Mouse (Mus musculus) urinary bladder, postnatal 10 days (tissue): Measurements from ENCODE around the gene Uqcrc2.

Experiments
- DNase-seq: peaks from one replicate; pipeline ENCODE4 v3.0.0; 2022; ENCODE audit warnings: low spot score

Uqcrc2 gene

GRCm38 (mm10) chr7:120634711-120635361 is at the start of gene Uqcrc2:
Gene Uqcrc2, plus strand, starts transcription at chr7:120635176.
- peak; percentile 52 for DNase-seq

DNA sequence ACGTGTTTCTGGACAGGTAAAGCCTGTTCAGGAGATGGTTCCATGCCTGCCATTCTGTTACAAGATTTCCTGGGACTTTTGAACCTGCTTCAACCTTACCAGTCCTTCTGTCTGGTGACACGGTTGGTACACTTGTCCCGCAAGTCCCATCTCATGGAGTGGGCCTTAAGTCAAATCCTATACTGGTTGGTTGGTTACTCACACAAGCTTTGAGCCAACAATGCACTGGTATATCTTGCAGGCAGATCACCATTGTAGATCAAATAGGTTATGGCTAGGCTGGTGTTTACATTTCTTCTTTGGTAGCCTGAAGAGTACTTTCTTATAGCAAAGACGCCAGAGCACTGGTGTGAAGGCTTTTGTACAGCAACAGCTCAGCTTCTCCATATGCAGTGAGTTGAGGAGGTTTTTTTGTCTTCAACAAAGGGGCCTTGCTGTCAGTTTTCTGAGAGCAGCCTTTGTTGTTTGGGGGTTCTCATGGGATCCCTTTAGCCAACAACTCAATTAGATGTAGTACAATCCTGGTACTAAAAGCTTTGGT is 37.7 kb upstream of the Uqcrc2 start:
- no peak for DNase-seq

GRCm38 (mm10) chr7:120597744-120598243 is 37.2 kb upstream of the Uqcrc2 start:
- DNase-seq, result no peak

DNA sequence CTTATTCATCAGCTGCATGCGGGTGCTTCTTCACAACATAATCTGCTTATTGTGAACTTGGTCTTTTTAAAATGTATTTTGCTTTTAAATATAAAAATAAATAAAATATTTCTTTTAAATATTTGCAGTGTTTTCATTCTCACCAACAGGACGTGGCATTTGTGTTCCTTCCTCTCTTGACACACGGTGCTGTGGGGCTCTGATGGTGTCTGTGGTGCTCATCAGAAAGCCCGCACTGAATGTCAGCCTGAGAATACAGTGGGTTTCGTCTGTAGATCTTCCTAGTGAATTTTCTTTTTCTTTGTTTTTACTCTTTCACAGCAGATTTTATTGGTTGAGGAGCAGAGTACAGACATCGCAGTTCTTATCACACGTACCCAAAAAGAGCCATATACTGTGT is 36.6 kb upstream of the Uqcrc2 start:
- DNase-seq, result no peak

GRCm38 (mm10) chr7:120620075-120620771 is 14.8 kb upstream of the Uqcrc2 start:
- no peak for DNase-seq

GRCm38 (mm10) chr7:120620841-120621240 is 14.1 kb upstream of the Uqcrc2 start:
- no peak for DNase-seq

- DNase-seq, result no peak
Observed at GRCm38 (mm10) chr7:120632518-120632917, 2.5 kb upstream of the Uqcrc2 start.

DNA sequence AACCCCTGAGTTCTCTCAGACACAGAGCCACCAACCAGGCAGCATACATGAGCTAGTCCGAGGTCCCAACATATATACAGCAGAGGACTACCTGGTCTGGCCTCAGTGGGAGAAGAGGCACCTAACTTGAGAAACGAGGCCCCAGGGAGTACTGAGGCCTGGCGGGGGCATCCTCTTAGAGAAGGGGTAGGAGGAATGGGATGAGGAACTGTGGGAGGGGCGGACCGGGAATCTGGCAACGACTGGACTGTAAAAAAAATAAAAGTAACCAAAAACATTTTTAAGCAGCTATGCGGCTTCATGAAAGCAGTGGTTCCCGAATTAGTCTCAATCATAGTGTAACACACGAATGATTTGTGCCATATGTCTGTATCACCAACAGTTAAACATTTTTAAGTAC is 675 bp upstream of the Uqcrc2 start:
- DNase-seq, result no peak

GRCm38 (mm10) chr7:120635362-120635781 is 396 bp downstream of the Uqcrc2 start:
- DNase-seq, result no peak

GRCm38 (mm10) chr7:120635821-120636220 is 845 bp downstream of the Uqcrc2 start:
- no peak for DNase-seq

- no peak for DNase-seq
Observed at GRCm38 (mm10) chr7:120643217-120643616, 8.2 kb downstream of the Uqcrc2 start.

- DNase-seq, result no peak
Observed at GRCm38 (mm10) chr7:120647849-120648248, 12.9 kb downstream of the Uqcrc2 start.

DNA sequence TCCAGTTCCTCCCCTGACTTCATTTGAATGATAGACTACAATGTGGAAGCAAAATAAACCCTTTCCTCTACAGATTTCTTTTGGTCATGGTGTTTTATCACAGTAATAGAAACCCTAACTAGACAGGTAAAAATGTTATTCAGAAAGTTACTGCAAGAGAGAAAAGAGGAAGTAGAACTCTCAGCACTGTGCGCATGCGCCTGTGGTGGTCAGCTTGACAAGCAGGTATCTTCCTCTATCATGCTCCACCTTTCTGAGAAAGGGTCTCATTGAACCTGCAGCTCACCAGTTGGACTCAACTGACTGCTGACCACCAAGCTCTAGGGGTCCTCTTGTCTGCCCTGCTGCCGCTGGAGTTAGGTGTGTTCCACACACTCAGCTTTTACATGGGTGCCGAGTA is 27.1 kb downstream of the Uqcrc2 start:
- DNase-seq, result no peak

DNA sequence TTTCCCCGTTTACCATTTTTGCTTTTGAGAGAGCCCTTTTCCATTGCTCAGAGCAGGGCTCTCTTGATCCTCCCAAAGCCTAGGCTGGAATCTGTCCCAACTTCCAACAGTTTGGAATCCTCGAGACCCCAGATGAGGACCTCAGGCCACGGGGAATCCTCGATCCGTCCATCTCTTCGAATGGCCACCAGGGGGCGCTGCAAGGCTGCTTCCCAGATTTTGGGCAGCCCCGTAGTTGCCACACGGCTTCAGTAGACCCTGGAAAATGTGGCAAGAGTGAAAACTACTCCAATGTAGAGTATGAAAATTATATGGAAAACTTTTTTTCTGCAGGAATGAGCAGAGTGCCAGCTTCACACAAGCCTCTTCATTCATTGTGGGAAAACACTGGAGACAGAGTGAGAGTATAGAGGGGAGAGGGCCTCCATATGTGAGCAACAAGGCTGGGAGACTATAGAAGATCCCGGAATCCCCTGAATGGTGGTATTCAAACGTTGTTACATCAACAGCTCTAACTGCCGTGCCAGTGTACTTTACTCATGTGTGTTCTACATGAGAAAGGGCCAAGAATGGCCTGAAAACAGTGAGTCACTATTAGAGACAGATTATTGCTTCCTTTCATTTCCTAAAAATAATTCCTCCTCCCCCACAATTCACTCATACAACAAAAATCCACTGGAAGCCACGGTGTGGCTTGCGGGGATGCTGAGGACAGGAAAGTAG is 35.3 kb downstream of the Uqcrc2 start, which contains the start of gene Pdzd9:
Gene Pdzd9 (minus strand): TSS at position 191 of the 723 bp plus-strand sequence.
- DNase-seq, result no peak

DNA sequence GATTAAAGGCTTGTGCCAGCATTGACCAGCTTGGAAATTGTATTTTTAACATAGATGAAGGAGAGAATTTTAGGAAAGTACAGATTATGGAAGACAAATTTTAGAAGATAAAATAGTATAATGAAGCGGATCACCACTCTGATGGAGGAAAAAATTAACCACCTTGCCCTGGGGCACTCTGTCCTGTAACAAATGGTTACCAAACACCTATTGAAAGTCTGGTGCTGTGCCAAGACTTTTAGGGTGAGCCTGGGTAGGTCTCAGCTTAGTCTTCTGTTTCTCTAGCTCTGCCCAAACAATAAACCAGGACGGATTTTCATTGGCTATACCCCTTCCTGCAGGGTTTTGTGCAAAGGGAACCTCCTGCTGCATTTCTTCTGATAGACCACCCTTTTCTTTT is 36.3 kb downstream of the Uqcrc2 start:
- DNase-seq, result no peak

DNA sequence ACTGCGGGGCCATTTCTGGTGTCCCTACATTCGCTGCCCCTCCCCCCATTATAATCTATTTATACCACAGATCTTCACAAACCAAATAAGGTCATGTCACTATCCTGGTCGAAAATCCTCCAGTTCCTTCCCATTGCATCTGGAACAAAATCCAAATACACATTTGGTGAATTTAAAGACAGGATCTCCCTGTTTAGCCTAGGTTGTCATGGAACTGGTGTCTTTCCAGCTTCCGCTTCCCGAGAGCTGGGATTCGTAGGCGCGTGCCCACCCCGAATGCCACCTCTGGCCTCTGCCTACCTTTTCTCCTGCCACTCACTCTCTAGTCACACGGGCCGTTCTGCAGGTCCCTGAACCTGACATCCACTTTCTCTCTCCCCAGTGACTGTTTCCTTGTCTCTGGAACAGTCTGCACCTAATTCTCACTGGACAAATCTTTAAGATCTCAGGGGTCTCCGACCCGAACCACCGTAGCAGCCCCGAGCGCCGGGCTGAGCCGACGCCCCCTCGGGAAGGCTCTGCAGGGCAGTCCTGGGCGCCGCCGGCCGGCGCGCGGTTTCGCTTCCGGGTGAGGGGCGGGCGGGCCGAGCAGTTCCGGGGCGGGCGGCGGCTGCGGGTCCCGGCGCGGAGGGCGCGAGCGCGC is 42.1 kb downstream of the Uqcrc2 start, which contains the start of gene Mosmo:
Gene Mosmo (plus strand): TSS at position 618 of the 643 bp plus-strand sequence.
- DNase-seq, result no peak

GRCm38 (mm10) chr7:120677764-120678531 is 43.0 kb downstream of the Uqcrc2 start:
- no peak for DNase-seq

DNA sequence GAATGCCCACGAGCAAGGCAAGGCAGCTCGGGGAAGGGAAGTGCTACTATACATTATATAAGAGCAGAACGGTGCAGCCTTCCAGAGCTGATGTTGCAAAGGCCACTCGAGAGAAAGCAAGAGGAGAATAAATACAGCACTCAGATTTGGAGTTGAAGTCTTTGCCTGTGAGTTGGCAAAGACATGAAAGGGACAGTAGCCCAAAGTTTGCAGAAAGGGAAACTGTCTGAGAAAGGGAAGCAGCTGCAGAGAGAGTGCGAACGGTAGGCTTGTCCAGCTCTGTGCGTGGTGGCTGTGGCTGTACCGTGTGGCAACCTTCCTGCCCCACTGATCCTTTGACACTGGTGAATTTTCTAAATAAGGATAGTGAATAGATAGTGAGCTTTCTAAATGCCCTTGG is 44.0 kb downstream of the Uqcrc2 start:
- DNase-seq, result no peak

GRCm38 (mm10) chr7:120682002-120682401 is 47.0 kb downstream of the Uqcrc2 start:
- no peak for DNase-seq

GRCm38 (mm10) chr7:120684731-120685161 is 49.8 kb downstream of the Uqcrc2 start:
- no peak for DNase-seq

DNA sequence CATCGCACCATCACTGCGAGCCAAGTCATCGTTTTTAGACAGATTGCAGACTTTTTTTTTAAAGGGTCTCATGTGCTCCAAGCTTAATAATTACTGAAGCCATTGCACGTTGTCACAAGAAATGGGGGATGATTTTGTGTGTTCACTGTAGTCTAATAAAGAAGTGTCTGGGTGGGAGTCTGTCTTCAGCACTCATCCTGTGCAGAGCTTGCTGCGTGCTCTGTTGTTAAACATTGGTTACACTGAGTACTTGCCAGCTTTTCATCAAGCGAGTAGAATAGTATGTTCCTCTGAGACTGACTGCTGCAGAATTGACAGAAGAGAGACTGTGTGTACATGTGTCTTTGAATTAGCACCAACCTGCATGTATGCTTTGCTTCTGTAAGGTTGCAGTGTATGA is 50.3 kb downstream of the Uqcrc2 start:
- no peak for DNase-seq
